Mouse (Mus musculus): Measurements from ENCODE around the gene Medag. TPM values are rescaled to one million over a fixed set of nuclear protein-coding genes. Genes with fewer than 3 reads are reported as not detected.

Medag gene
- total RNA-seq, 4 experiments from 2014 or later = 9.4 to 13.9 (median 11.5) TPM

Other genes with a start within 250 kb of the Medag start
- 10 to 100 TPM; 18.6 to 24.4 (median 21.0) TPM for gene Uspl1, start 227.4 kb upstream of the Medag start, total RNA-seq (2022)
- 10 to 100 TPM; 77.8 to 97.3 (median 89.0) TPM for gene Hmgb1, start 227.3 kb upstream of the Medag start, total RNA-seq (2022)
- 10 to 100 TPM in 3 of 4 experiments, 1 to 10 TPM in 1; 7.2 to 27.9 (median 12.8) TPM for gene Alox5ap, start 147.0 kb upstream of the Medag start, total RNA-seq (2022)
- not detected for gene Tex26, start 27.9 kb downstream of the Medag start, total RNA-seq (2022)
- gene Wdr95, start 116.9 kb downstream of the Medag start, total RNA-seq (2022) = not detected
- 10 to 100 TPM; 43.9 to 80.9 (median 65.3) TPM for gene Hsph1, start 224.6 kb downstream of the Medag start, total RNA-seq (2022)

Measured in heart, adult 8-10 months (tissue).